ENCODE assay signal across 8 mouse cellular contexts in genomic region chr6:9889853-9890252, GRCm38 (mm10).
DNase-seq lines count a peak whose midpoint lies in the region; ATAC-seq lines count a peak whose summit lies in the region.
"Not testable (repeated sequence)": the region's sequence is repeated elsewhere in the genome, so short reads cannot be mapped to it uniquely, and the experiment has no call there.

No protein-coding gene starts in this region.

- H3K27me3 ChIP-seq in embryonic facial prominence, embryonic 14.5 days (replicated peaks; ENCODE audit: control insufficient read depth, insufficient read depth, low read length); hindbrain, embryonic 13.5 days; kidney, embryonic 16.5 days (ENCODE audit: insufficient read depth, low read length); liver, embryonic 16.5 days (ENCODE audit: control insufficient read depth, insufficient read depth, low read depth, low read length); midbrain, embryonic 14.5 days (ENCODE audit: control insufficient read depth, insufficient read depth, low read length); stomach, embryonic 15.5 days (replicated peaks): not testable (repeated sequence)

- peak; percentile 100 for ATAC-seq in embryonic facial prominence, embryonic 14.5 days (ENCODE audit: low read depth)
- peak; percentile 100 for ATAC-seq in frontal cortex, adult (ENCODE audit: low TSS enrichment)
- peak; percentile 100 for ATAC-seq in hindbrain, embryonic 13.5 days (ENCODE audit: low FRiP score)
- ATAC-seq in kidney, embryonic 16.5 days (ENCODE audit: low FRiP score, low TSS enrichment), result peak; percentile 100
- ATAC-seq in liver, embryonic 16.5 days (ENCODE audit: low read depth), result peak; percentile 100
- ATAC-seq in midbrain, embryonic 14.5 days (ENCODE audit: low FRiP score, low TSS enrichment), result peak; percentile 100
- peak; percentile 100 for ATAC-seq in stomach, embryonic 15.5 days (ENCODE audit: insufficient read depth, low FRiP score, low read depth)

- 87% methylated on average over 8 of the region's 8 CpGs for WGBS in embryonic facial prominence, embryonic 14.5 days
- WGBS in hindbrain, embryonic 13.5 days, result 88% methylated on average over 8 of the region's 8 CpGs
- WGBS in kidney, embryonic 16.5 days, result 82% methylated on average over 8 of the region's 8 CpGs
- 64% methylated on average over 8 of the region's 8 CpGs for WGBS in liver, embryonic 16.5 days (ENCODE audit: insufficient replicate concordance)
- 90% methylated on average over 8 of the region's 8 CpGs for WGBS in midbrain, embryonic 14.5 days
- WGBS in stomach, embryonic 15.5 days, result 88% methylated on average over 8 of the region's 8 CpGs

- H3K4me1 ChIP-seq in ES-E14 (ENCODE audit: control insufficient read depth in 2 of 2, insufficient read depth in 2 of 2, low read length in 2 of 2, poor library complexity in 1 of 2); embryonic facial prominence, embryonic 14.5 days (ENCODE audit: control insufficient read depth, insufficient read depth, low read length); hindbrain, embryonic 13.5 days (replicated peaks); kidney, embryonic 16.5 days (ENCODE audit: insufficient read depth, low read length); liver, embryonic 16.5 days (ENCODE audit: control insufficient read depth, low read depth, low read length); midbrain, embryonic 14.5 days (ENCODE audit: control insufficient read depth, insufficient read depth, low read length); stomach, embryonic 15.5 days: not testable (repeated sequence)

- H3K9ac ChIP-seq in ES-E14 (ENCODE audit: insufficient read depth, low read depth, low read length, poor library complexity, severe bottlenecking); embryonic facial prominence, embryonic 14.5 days (ENCODE audit: low read depth, low read length); hindbrain, embryonic 13.5 days; kidney, embryonic 16.5 days (replicated peaks; ENCODE audit: low read length); liver, embryonic 16.5 days (ENCODE audit: low read depth, low read length); midbrain, embryonic 14.5 days (replicated peaks; ENCODE audit: low read length); stomach, embryonic 15.5 days: not testable (repeated sequence)

- H3K4me3 ChIP-seq in ES-E14 (ENCODE audit: insufficient read depth in 1 of 2, low read depth in 1 of 2, low read length in 2 of 2, poor library complexity in 1 of 2, severe bottlenecking in 1 of 2); embryonic facial prominence, embryonic 14.5 days (ENCODE audit: low read depth, low read length); hindbrain, embryonic 13.5 days; kidney, embryonic 16.5 days (ENCODE audit: low read length); liver, embryonic 16.5 days (ENCODE audit: low read depth, low read length); midbrain, embryonic 14.5 days (replicated peaks; ENCODE audit: low read depth, low read length); stomach, embryonic 15.5 days (replicated peaks): not testable (repeated sequence)

- peak; percentile 2 for DNase-seq in ES-E14 (ENCODE audit: low read depth, low spot score)
- not testable (repeated sequence) for DNase-seq in embryonic facial prominence, embryonic 14.5 days (ENCODE audit: low spot score); midbrain, embryonic 14.5 days

- in situ Hi-C loops in ES-E14 (cut with MboI; ENCODE audit: low sequenced_read_pairs in 2 of 2, unreplicated experiment in 2 of 2), result not testable (repeated sequence)

- not testable (repeated sequence) for H3K27ac ChIP-seq in ES-E14 (ENCODE audit: insufficient read depth, low read depth, low read length, poor library complexity, severe bottlenecking); embryonic facial prominence, embryonic 14.5 days (replicated peaks; ENCODE audit: low read depth, low read length); hindbrain, embryonic 13.5 days; kidney, embryonic 16.5 days (ENCODE audit: low read length); liver, embryonic 16.5 days (ENCODE audit: low read length); midbrain, embryonic 14.5 days (replicated peaks; ENCODE audit: low read depth, low read length); stomach, embryonic 15.5 days

- not testable (repeated sequence) for H3K36me3 ChIP-seq in ES-E14 (ENCODE audit: control insufficient read depth, insufficient read depth, low read length, poor library complexity, severe bottlenecking); embryonic facial prominence, embryonic 14.5 days (ENCODE audit: control insufficient read depth, insufficient read depth, low read length); hindbrain, embryonic 13.5 days; kidney, embryonic 16.5 days (ENCODE audit: insufficient read depth, low read length); liver, embryonic 16.5 days (ENCODE audit: control insufficient read depth, insufficient read depth); midbrain, embryonic 14.5 days (ENCODE audit: control insufficient read depth, insufficient read depth, low read length); stomach, embryonic 15.5 days

- H3K4me2 ChIP-seq in embryonic facial prominence, embryonic 14.5 days (ENCODE audit: low read depth, low read length); hindbrain, embryonic 13.5 days; kidney, embryonic 16.5 days (replicated peaks; ENCODE audit: low read depth, low read length); liver, embryonic 16.5 days (ENCODE audit: low read depth, low read length); midbrain, embryonic 14.5 days (ENCODE audit: low read length); stomach, embryonic 15.5 days: not testable (repeated sequence)

- not testable (repeated sequence) for H3K9me3 ChIP-seq in ES-E14 (ENCODE audit: control insufficient read depth, insufficient read depth, low read depth, low read length); embryonic facial prominence, embryonic 14.5 days (ENCODE audit: control insufficient read depth, low read length); hindbrain, embryonic 13.5 days; kidney, embryonic 16.5 days (ENCODE audit: low read length); liver, embryonic 16.5 days (replicated peaks; ENCODE audit: control insufficient read depth, low read length); midbrain, embryonic 14.5 days (ENCODE audit: control insufficient read depth, low read length); stomach, embryonic 15.5 days
